Mouse (Mus musculus) liver (tissue): ENCODE results near the gene Zkscan16.

Experiments
- DNase-seq: peaks from one replicate; pipeline ENCODE4 v3.0.0-alpha.2; 2020; ENCODE audit warnings: mixed read lengths

The Zkscan16 gene

GRCm38 (mm10) chr4:59002948-59003805 lies 59.7 kb downstream of the Zkscan16 start, which contains the start of gene Gm20503:
Gene Gm20503 (plus strand): TSS chr4:59003210.
- peak; percentile 92 for DNase-seq

- no peak for DNase-seq
Observed at GRCm38 (mm10) chr4:59003806-59004200, 60.4 kb downstream of the Zkscan16 start.

GRCm38 (mm10) chr4:59006211-59006610 lies 62.8 kb downstream of the Zkscan16 start:
- DNase-seq, result no peak

- DNase-seq, result no peak
Observed at GRCm38 (mm10) chr4:59007016-59007415, 63.6 kb downstream of the Zkscan16 start.
